Mouse (Mus musculus) forebrain, embryonic 12.5 days (tissue): Measurements from ENCODE around the gene Prkca. TPM values are rescaled to one million over a fixed set of nuclear protein-coding genes. Genes with fewer than 3 reads are reported as not detected.

Source experiments
- ATAC-seq: fragments of 200-750 bp; cut with Nextera tagmentation; 2 replicates; pipeline ENCODE4 v1.8.0; 2017; ENCODE audit warnings: moderate TSS enrichment; ENCODE audit not compliant: low FRiP score
- H3K27ac ChIP-seq: fragments of 300-500 bp; sonication (generic); 2 replicates; pipeline ENCODE4 v1.5.1; 2016; ENCODE audit warnings: mild to moderate bottlenecking
- H3K27me3 ChIP-seq: fragments of 300-500 bp; sonication (generic); 2 replicates; pipeline ENCODE4 v1.6.1; 2016; ENCODE audit warnings: mild to moderate bottlenecking
- H3K36me3 ChIP-seq: fragments of 300-500 bp; sonication (generic); replicated peaks from 2 replicates; pipeline ENCODE4 v1.6.1; 2016; ENCODE audit warnings: mild to moderate bottlenecking
- H3K4me1 ChIP-seq: fragments of 300-500 bp; sonication (generic); 2 replicates; pipeline ENCODE4 v1.6.1; 2016
- H3K4me2 ChIP-seq: fragments of 300-500 bp; sonication (generic); 2 replicates; pipeline ENCODE4 v1.6.1; 2016; ENCODE audit warnings: mild to moderate bottlenecking, moderate library complexity
- H3K4me3 ChIP-seq: fragments of 300-500 bp; sonication (generic); replicated peaks from 2 replicates; pipeline ENCODE4 v1.5.1; 2016; ENCODE audit warnings: mild to moderate bottlenecking
- H3K9ac ChIP-seq: fragments of 300-500 bp; sonication (generic); 2 replicates; pipeline ENCODE4 v1.6.1; 2016; ENCODE audit warnings: mild to moderate bottlenecking
- H3K9me3 ChIP-seq: fragments of 300-500 bp; sonication (generic); 2 replicates; pipeline ENCODE4 v1.6.1; 2016
- WGBS: fragments of 180-500 bp; shearing (Covaris S2); methylation state at CpG from one replicate; pipeline ENCODE4 v1.1.7; 2016; 5-methylcytosine and 5-hydroxymethylcytosine counted together
- microRNA-seq: library from miRNA; unstranded; fragments of <30 nt; microRNA quantifications from one replicate; pipeline ENCODE4, GENCODE M21; 2017
- polyA plus RNA-seq: library from polyadenylated mRNA; unstranded; fragments of >200 nt; fragmentation: Nextera tagmentation; extraction: Ambion mirVana; gene quantifications from 2 replicates; pipeline ENCODE4 v1.2.1, GENCODE M21; 2016

Gene Prkca
- polyA plus RNA-seq, 1 experiment from 2014 or later = 4.6 TPM

GRCm38 (mm10) chr11:107900470-107900869, 443.3 kb downstream of the Prkca start:
- H3K9ac ChIP-seq = no peak overlapping the region
- 43% methylated on average over 4 of the region's 4 CpGs for WGBS
- no peak overlapping the region for H3K27ac ChIP-seq
- no peaks in the 10 kb centered on the region for H3K27me3 ChIP-seq
- no peak for ATAC-seq
- H3K9me3 ChIP-seq = no peaks in the 10 kb centered on the region
- no peak overlapping the region for H3K4me2 ChIP-seq
- H3K36me3 ChIP-seq = no peaks in the 10 kb centered on the region
- peaks cover 5% of the 10 kb centered on the region for H3K4me1 ChIP-seq
- H3K4me3 ChIP-seq = no peak overlapping the region

DNA sequence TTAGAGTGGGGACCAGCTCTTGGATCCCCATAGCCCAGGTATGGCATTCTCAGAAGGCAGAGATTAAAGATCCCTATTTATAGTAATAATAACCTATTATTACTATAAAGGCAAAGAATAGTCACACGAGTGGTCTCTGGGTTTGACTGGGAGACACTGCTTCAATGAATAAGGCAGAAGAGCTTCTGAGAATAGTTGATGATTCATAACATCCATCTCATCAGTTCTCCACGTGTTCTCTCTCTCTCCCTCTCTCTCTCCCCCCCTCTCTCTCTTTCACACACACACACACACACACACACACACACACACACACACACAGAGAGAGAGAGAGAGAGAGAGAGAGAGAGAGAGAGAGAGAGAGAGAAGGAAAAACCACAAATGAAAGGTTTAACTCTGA, 445.0 kb downstream of the Prkca start:
- whole genome bisulfite sequencing = 63% methylated on average over 2 of the region's 2 CpGs
- Histone ChIP-seq H3K27me3 (no peaks in the 10 kb centered on the region), H3K4me1 (no peaks in the 10 kb centered on the region), H3K27ac (no peak overlapping the region), H3K9me3 (no peaks in the 10 kb centered on the region), H3K36me3 (no peaks in the 10 kb centered on the region), H3K4me2 (no peak overlapping the region), H3K4me3 (no peak overlapping the region), H3K9ac (no peak overlapping the region)
- ATAC-seq = no peak

GRCm38 (mm10) chr11:107895635-107896034, 448.1 kb downstream of the Prkca start:
- Histone ChIP-seq H3K27me3 (no peaks in the 10 kb centered on the region), H3K4me2 (no peak overlapping the region), H3K4me1 (no peaks in the 10 kb centered on the region), H3K9me3 (no peaks in the 10 kb centered on the region), H3K27ac (no peak overlapping the region), H3K4me3 (no peak overlapping the region), H3K9ac (no peak overlapping the region), H3K36me3 (no peaks in the 10 kb centered on the region)
- 73% methylated on average over 4 of the region's 4 CpGs for WGBS
- ATAC-seq = no peak

DNA sequence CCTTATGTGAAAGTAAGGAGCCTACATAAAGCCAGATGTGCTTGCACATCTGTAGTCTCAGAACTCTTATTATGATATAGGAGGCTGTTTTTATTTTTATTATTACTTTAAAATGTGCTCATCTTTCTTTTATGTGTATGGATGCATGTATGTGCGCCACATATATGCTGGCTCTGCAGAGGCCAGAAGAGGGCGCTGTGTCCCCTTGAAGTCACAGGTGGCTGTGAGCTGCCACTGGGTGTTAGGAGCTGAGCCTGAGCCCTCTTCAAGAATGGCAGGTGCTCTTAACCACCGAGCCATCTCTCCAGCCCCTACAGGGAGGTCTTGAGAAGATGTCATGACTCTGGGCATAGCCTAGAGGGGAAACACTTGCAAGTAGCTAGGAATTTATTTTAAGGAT, 452.4 kb downstream of the Prkca start:
- Histone ChIP-seq H3K9me3 (no peaks in the 10 kb centered on the region), H3K27me3 (no peaks in the 10 kb centered on the region), H3K4me1 (no peaks in the 10 kb centered on the region), H3K27ac (no peak overlapping the region), H3K36me3 (no peaks in the 10 kb centered on the region), H3K4me3 (no peak overlapping the region), H3K4me2 (no peak overlapping the region), H3K9ac (no peak overlapping the region)
- no peak for ATAC-seq
- WGBS = 83% methylated on average over 3 of the region's 3 CpGs

- 62% methylated on average over 6 of the region's 6 CpGs for WGBS
- H3K27me3 ChIP-seq = no peaks in the 10 kb centered on the region
- ATAC-seq = no peak
- no peak overlapping the region for H3K9ac ChIP-seq
- no peaks in the 10 kb centered on the region for H3K9me3 ChIP-seq
- no peak overlapping the region for H3K4me2 ChIP-seq
- H3K36me3 ChIP-seq = no peaks in the 10 kb centered on the region
- H3K4me3 ChIP-seq = no peak overlapping the region
- H3K4me1 ChIP-seq = no peaks in the 10 kb centered on the region
- H3K27ac ChIP-seq = no peak overlapping the region
Measured at GRCm38 (mm10) chr11:107887342-107887741, 456.4 kb downstream of the Prkca start.

Small RNAs within 50 kb of the gene (microRNA-seq; reads per million reads assigned to microRNA genes)
- not detected for gene Mir7223

Other genes starting within 250 kb of the Prkca start
- gene Apoh, start 574 bp downstream of the Prkca start, polyA plus RNA-seq = not detected in 2 replicates
- gene Cep112, start 81.3 kb upstream of the Prkca start, polyA plus RNA-seq = 18.6 and 22.4 TPM in 2 replicates